Mouse (Mus musculus) hindbrain, embryonic 10.5 days (tissue): ENCODE results near the gene Ubqln2. TPM values are rescaled to one million over a fixed set of nuclear protein-coding genes. Genes with fewer than 3 reads are reported as not detected.

Source experiments
- polyA plus RNA-seq: library from polyadenylated mRNA; unstranded; fragments of >200 nt; fragmentation: Nextera tagmentation; extraction: Ambion mirVana; gene quantifications from 2 replicates; pipeline ENCODE4 v1.2.1, GENCODE M21; 2016

Gene Ubqln2
- polyA plus RNA-seq, 1 experiment from 2014 or later = 38.4 TPM

Other genes starting within 250 kb of the Ubqln2 start
- 0.26 TPM in 1 of 2 replicates, not detected in the other for gene Cypt3, start 60.4 kb downstream of the Ubqln2 start, polyA plus RNA-seq
- gene Kctd12b, start 198.2 kb downstream of the Ubqln2 start, polyA plus RNA-seq = 2.6 and 4.6 TPM in 2 replicates
- gene Nbdy, start 225.4 kb downstream of the Ubqln2 start, polyA plus RNA-seq = 72.1 and 72.3 TPM in 2 replicates